Mouse (Mus musculus): ENCODE results near the gene Rae1. TPM values are rescaled to one million over a fixed set of nuclear protein-coding genes. Genes with fewer than 3 reads are reported as not detected.

Gene Rae1
- total RNA-seq, 1 experiment from 2014 or later, result 45.8 TPM

- ATAC-seq (replicated peaks in 1 of 2; ENCODE audit: insufficient read depth in 1 of 2, low FRiP score in 2 of 2, low TSS enrichment in 1 of 2, low read depth in 1 of 2, poor library complexity in 2 of 2, severe bottlenecking in 2 of 2), result no peak
Measured at GRCm38 (mm10) chr2:173022056-173022681, 22.3 kb downstream of the Rae1 start.

DNA sequence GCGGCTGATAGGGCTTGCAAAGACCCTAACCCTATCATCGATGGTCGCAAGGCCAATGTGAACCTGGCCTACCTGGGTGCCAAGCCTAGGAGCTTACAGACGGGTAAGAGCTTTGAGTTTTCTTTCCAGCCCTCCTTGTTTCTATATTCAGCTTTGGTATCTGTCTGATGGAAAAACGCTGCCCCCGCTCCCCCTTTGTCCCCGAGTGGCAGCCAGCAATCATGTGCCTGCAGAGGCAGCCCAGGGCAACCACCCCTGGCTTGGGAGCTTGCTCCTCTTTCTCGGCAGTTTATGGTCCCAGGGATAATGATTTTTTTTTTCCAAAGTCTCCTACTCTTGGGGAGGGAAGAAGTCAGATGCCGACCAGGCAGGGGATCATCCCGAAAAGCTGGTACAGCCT lies 22.9 kb downstream of the Rae1 start:
- ATAC-seq (replicated peaks in 1 of 2; ENCODE audit: insufficient read depth in 1 of 2, low FRiP score in 2 of 2, low TSS enrichment in 1 of 2, low read depth in 1 of 2, poor library complexity in 2 of 2, severe bottlenecking in 2 of 2), result no peak

DNA sequence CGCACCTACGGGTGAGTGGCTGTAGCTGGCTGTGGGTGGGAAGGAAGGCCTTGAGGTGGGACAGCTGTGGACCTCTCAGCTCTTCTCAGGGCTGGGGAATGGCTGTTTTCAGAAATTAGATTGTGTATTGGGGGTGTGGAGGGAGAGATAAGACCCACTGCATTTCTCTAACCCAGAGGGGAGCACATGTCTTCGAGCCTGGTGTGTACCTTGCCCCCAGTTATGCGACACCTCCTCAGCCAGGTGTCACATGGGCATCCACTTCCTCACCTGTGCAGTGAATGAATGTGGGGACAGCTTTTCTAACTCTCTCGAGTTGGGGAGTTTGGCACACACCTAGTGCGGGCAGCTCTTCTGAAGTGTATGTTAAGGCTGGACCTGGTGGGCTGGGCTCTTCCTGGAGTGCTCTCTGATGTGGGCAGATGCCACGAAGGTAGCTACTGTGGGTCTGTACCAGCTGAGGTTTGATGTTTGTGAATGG lies 23.5 kb downstream of the Rae1 start:
- ATAC-seq (replicated peaks in 1 of 2; ENCODE audit: insufficient read depth in 1 of 2, low FRiP score in 2 of 2, low TSS enrichment in 1 of 2, low read depth in 1 of 2, poor library complexity in 2 of 2, severe bottlenecking in 2 of 2), result no peak

DNA sequence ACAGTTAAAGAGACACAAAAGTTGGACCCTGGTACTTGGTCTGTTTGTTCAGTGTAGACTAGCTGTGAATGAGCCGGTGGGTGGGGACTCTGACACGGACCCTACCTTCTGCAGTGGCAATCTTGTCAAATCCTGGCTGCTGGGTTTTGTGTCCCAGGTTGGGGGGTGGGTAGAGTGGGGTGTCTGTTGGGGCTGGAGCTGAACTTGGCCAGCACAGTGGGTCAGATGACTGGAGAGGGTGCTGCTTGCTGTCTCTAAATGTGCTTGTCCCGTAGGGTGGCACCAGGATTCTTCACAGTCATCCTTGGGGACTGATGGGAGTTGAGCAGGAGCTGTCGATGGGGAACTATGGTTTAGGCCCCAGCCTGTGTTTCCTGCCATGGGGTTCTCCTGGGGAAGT lies 24.0 kb downstream of the Rae1 start:
- no peak for ATAC-seq (replicated peaks in 1 of 2; ENCODE audit: insufficient read depth in 1 of 2, low FRiP score in 2 of 2, low TSS enrichment in 1 of 2, low read depth in 1 of 2, poor library complexity in 2 of 2, severe bottlenecking in 2 of 2)

DNA sequence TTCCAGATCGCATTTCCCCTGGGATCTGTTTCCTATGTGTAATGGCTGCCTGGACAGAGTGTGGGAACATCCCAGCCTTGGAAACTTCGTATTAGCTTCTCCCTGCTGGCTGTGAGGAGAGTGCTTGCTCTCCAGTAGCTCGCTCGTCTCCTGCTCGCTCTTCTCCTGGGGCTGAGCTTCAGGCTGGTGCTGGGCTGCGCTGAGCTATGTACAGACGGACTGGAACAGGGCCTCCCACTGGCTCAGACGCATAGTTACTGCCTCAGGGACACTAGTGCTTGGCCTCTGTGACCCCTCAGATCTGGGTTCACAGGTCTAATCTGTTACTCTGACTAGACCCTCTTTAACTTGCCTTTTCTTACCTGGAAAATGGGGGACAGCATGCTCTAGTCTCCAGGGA lies 24.5 kb downstream of the Rae1 start:
- no peak for ATAC-seq (replicated peaks in 1 of 2; ENCODE audit: insufficient read depth in 1 of 2, low FRiP score in 2 of 2, low TSS enrichment in 1 of 2, low read depth in 1 of 2, poor library complexity in 2 of 2, severe bottlenecking in 2 of 2)

- ATAC-seq (replicated peaks in 1 of 2; ENCODE audit: insufficient read depth in 1 of 2, low FRiP score in 2 of 2, low TSS enrichment in 1 of 2, low read depth in 1 of 2, poor library complexity in 2 of 2, severe bottlenecking in 2 of 2), result no peak
Measured at GRCm38 (mm10) chr2:173024938-173025337, 25.0 kb downstream of the Rae1 start.

DNA sequence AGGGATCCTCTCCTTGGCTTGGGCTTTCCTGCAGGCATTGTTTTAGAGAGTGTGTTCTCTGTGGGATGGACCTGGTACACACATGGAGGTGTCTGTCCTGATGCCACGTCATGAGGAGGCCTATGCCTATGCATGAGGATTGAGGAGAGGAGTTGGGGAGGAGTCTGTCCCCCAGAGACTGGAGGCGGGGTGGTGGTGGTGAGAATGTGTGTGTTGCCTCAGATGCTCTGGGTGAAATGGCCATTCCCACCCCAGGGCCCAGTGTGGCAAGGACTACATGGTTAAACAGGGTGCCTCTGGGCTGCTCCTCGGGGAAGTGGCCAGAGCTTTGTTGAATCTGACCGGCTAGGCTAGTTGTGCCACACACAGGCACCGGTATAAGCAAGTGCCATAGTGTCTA lies 26.4 kb downstream of the Rae1 start:
- no peak for ATAC-seq (replicated peaks in 1 of 2; ENCODE audit: insufficient read depth in 1 of 2, low FRiP score in 2 of 2, low TSS enrichment in 1 of 2, low read depth in 1 of 2, poor library complexity in 2 of 2, severe bottlenecking in 2 of 2)

GRCm38 (mm10) chr2:173026688-173027131 lies 26.8 kb downstream of the Rae1 start:
- ATAC-seq (replicated peaks in 1 of 2; ENCODE audit: insufficient read depth in 1 of 2, low FRiP score in 2 of 2, low TSS enrichment in 1 of 2, low read depth in 1 of 2, poor library complexity in 2 of 2, severe bottlenecking in 2 of 2), result peak; percentile 8 to 18; a peak in 2 of 4 replicates

DNA sequence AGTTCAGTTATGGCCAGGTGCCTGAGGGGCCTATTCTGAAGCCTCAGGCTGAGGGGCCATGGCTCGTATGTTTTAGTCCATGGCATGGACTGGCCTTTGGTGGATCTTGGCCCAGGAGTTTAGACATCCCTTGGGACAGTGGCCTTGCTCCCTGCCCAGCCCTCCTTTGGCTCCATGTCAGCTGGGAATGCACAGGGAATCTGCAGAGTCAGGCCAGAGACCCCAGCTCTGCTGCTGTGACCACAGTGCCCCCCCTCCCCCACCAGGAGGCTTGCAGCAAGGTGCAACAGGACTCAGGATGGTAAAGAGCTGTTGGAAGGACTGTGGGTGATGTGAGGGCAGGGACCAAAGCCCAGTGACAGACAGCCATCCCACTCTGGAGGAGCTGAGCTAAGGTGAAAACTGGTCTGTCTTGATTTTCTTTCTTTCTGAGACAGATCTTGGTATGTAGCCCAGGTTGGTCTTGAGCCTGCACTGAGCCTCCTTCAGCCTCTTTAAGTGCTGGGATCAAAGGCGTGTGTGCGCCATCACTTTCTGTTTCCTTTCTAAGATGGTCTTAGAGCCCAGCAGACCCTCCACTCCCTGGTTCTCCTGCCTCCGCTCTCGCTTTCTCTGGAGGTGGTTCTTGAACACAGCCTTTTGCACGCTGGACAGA lies 27.4 kb downstream of the Rae1 start:
- ATAC-seq (replicated peaks in 1 of 2; ENCODE audit: insufficient read depth in 1 of 2, low FRiP score in 2 of 2, low TSS enrichment in 1 of 2, low read depth in 1 of 2, poor library complexity in 2 of 2, severe bottlenecking in 2 of 2), result no peak

GRCm38 (mm10) chr2:173027824-173028495 lies 28.0 kb downstream of the Rae1 start:
- no peak for ATAC-seq (replicated peaks in 1 of 2; ENCODE audit: insufficient read depth in 1 of 2, low FRiP score in 2 of 2, low TSS enrichment in 1 of 2, low read depth in 1 of 2, poor library complexity in 2 of 2, severe bottlenecking in 2 of 2)

- ATAC-seq (replicated peaks in 1 of 2; ENCODE audit: insufficient read depth in 1 of 2, low FRiP score in 2 of 2, low TSS enrichment in 1 of 2, low read depth in 1 of 2, poor library complexity in 2 of 2, severe bottlenecking in 2 of 2), result 0 out of 4 replicates have a peak, but pooled peaks of 1 of the 2 experiments have one; percentile 7
Measured at GRCm38 (mm10) chr2:173028508-173029031, 28.7 kb downstream of the Rae1 start.

DNA sequence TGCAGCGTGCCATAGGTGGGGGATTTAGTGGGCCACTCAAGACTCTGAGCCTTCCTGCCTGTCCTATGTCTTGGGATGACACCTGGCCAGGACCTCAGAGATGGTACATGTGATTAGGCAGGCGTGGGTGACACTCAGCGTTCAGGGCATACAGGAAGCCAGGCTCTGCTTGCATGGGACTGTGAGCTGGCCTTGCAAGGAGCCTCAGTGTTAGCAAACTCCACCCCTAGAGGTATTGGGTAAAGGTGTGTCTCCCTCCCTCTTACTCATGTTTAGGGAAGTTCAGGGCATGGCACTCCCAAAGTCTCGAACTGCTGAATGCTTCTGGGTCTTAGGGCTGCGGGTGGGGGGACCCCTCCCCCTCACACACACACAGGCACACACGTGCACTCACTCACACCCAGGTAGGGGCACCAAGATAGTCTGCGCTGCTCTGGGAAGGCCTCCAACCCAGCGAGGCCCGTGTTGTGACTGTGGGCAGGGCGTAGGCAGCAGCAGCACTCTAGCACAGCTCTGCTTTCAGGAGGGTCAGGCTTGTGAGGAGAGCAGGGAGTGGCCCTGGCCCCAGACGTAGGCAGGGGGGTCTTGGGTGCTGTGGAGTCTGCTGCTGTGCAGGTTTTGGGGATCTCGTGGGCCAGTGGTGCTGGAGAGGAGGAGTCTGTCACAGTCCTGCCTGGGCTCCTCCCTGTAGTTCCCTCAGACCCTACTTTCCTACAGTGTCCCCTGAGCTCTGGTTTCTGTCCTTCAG lies 30.8 kb downstream of the Rae1 start:
- ATAC-seq (replicated peaks in 1 of 2; ENCODE audit: insufficient read depth in 1 of 2, low FRiP score in 2 of 2, low TSS enrichment in 1 of 2, low read depth in 1 of 2, poor library complexity in 2 of 2, severe bottlenecking in 2 of 2), result no peak

DNA sequence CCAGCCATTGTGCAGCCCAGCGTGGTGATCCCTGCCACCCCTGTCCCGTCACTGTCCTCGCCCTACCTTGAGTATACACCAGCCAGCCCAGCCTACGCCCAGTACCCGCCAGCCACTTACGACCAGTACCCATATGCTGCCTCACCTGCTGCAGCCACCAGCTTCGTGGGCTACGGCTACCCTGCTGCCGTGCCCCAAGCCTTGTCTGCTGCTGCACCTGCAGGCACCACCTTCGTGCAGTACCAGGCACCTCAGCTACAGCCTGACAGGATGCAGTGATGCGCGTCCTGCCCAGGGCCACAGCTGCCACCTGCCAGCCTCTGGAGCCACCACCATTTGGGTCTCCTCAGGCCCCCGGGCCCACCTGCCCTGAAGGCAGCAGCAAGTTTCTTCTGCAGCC lies 33.6 kb downstream of the Rae1 start:
- no peak for ATAC-seq (replicated peaks in 1 of 2; ENCODE audit: insufficient read depth in 1 of 2, low FRiP score in 2 of 2, low TSS enrichment in 1 of 2, low read depth in 1 of 2, poor library complexity in 2 of 2, severe bottlenecking in 2 of 2)

GRCm38 (mm10) chr2:173034998-173035397 lies 35.1 kb downstream of the Rae1 start:
- peak; percentile 62 to 67 for ATAC-seq (replicated peaks in 1 of 2; ENCODE audit: insufficient read depth in 1 of 2, low FRiP score in 2 of 2, low TSS enrichment in 1 of 2, low read depth in 1 of 2, poor library complexity in 2 of 2, severe bottlenecking in 2 of 2)

DNA sequence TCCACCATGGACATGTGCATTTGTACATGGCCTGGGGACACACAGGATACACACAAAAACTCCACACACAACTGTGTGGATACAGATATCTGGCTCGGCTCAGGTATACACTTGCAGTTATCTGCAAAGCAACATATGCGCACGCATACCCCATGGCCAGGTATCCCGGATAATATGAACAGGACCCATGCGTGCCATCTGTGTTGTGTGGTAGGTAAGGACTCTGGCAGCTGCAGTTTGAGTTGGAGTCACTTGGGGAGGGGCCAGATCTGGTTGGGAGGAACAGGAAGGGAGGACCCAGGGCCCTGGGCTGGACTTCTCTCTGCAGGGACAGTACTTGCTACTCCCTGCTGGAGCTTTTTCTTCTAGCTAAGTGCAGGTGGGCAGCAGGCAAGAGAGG lies 35.7 kb downstream of the Rae1 start:
- ATAC-seq (replicated peaks in 1 of 2; ENCODE audit: insufficient read depth in 1 of 2, low FRiP score in 2 of 2, low TSS enrichment in 1 of 2, low read depth in 1 of 2, poor library complexity in 2 of 2, severe bottlenecking in 2 of 2), result no peak

GRCm38 (mm10) chr2:173036055-173036454 lies 36.1 kb downstream of the Rae1 start:
- no peak for ATAC-seq (replicated peaks in 1 of 2; ENCODE audit: insufficient read depth in 1 of 2, low FRiP score in 2 of 2, low TSS enrichment in 1 of 2, low read depth in 1 of 2, poor library complexity in 2 of 2, severe bottlenecking in 2 of 2)

- peak; percentile 4 to 19; a peak in 3 of 4 replicates for ATAC-seq (replicated peaks in 1 of 2; ENCODE audit: insufficient read depth in 1 of 2, low FRiP score in 2 of 2, low TSS enrichment in 1 of 2, low read depth in 1 of 2, poor library complexity in 2 of 2, severe bottlenecking in 2 of 2)
Measured at GRCm38 (mm10) chr2:173036611-173037010, 36.7 kb downstream of the Rae1 start.
